Mouse (Mus musculus): Measurements from ENCODE around the gene Rho. TPM values are rescaled to one million over a fixed set of nuclear protein-coding genes. Genes with fewer than 3 reads are reported as not detected.

Gene Rho
- total and polyA plus RNA-seq, 3 experiments, result 0.11 TPM; not detected in 2

GRCm38 (mm10) chr6:115888296-115888695 is 43.3 kb upstream of the Rho start:
- no peaks in the 10 kb centered on the region for H3K9me3 ChIP-seq (replicated peaks; ENCODE audit: insufficient read depth, low read length)
- H3K9ac ChIP-seq (ENCODE audit: control insufficient read depth, low read depth, low read length, poor library complexity, severe bottlenecking), result no peak overlapping the region
- DNase-seq (ENCODE audit: low read depth, low spot score), result peak; percentile 79
- H3K27me3 ChIP-seq (ENCODE audit: control insufficient read depth in 1 of 2, insufficient read depth in 2 of 2, low read length in 2 of 2), result no peaks in the 10 kb centered on the region
- peaks cover 0 to 11% of the 10 kb centered on the region in 2 experiments; a peak in 2 of 4 replicates for H3K36me3 ChIP-seq (ENCODE audit: control insufficient read depth in 1 of 2, insufficient read depth in 2 of 2, low read length in 2 of 2)
- no peak overlapping the region for H3K27ac ChIP-seq (ENCODE audit: control insufficient read depth, low read depth, low read length)
- no peaks in the 10 kb centered on the region for H3K79me2 ChIP-seq (ENCODE audit: control insufficient read depth, insufficient read depth, low read length, poor library complexity)
- H3K4me3 ChIP-seq (ENCODE audit: control insufficient read depth in 1 of 2, insufficient read depth in 1 of 2, low read depth in 2 of 2, low read length in 2 of 2), result no peak overlapping the region
- peaks cover 0 to 9% of the 10 kb centered on the region in 2 experiments; a peak in 2 of 4 replicates for H3K4me1 ChIP-seq (ENCODE audit: control insufficient read depth in 1 of 2, insufficient read depth in 2 of 2, low read length in 2 of 2)
- TF ChIP-seq NRF1 (IDR thresholded peaks at IDR 0.05; ENCODE audit: insufficient read depth, low read depth, low read length, poor library complexity, severe bottlenecking) (no peak), NELFE (IDR thresholded peaks at IDR 0.05; ENCODE audit: low read depth, low read length) (no peak), ETS1 (IDR thresholded peaks at IDR 0.05; ENCODE audit: low read depth, low read length) (no peak), POLR2AphosphoS5 (IDR thresholded peaks at IDR 0.05; ENCODE audit: borderline replicate concordance, low read depth, low read length) (no peak), ZMIZ1 (IDR thresholded peaks at IDR 0.05; ENCODE audit: low read depth, low read length) (no peak), USF1 (IDR thresholded peaks at IDR 0.05; ENCODE audit: low read depth, low read length) (no peak), SMC3 (IDR thresholded peaks at IDR 0.05; ENCODE audit: low read depth, low read length) (peak; percentile 73), TBP (IDR thresholded peaks at IDR 0.05; ENCODE audit: low read depth, low read length) (no peak), ZKSCAN1 (IDR thresholded peaks at IDR 0.05; ENCODE audit: low read depth, low read length) (no peak), KAT2A (conservative IDR thresholded peaks at IDR 0.05; ENCODE audit: low read depth, low read length) (no peak), HCFC1 (IDR thresholded peaks at IDR 0.05; ENCODE audit: low read depth, low read length) (no peak), CHD1 (IDR thresholded peaks at IDR 0.05; ENCODE audit: low read depth, low read length) (no peak), ZNF384 (IDR thresholded peaks at IDR 0.05; ENCODE audit: low read depth, low read length) (no peak), MYB (IDR thresholded peaks at IDR 0.05; ENCODE audit: low read depth, low read length) (no peak), MXI1 (IDR thresholded peaks at IDR 0.05; ENCODE audit: low read depth, low read length) (no peak), GABPA (IDR thresholded peaks at IDR 0.05; ENCODE audit: low read depth, low read length) (no peak), TAL1 (IDR thresholded peaks at IDR 0.05; ENCODE audit: low read length) (no peak), CTCF (IDR thresholded peaks at IDR 0.05 in 2 of 3, conservative IDR thresholded peaks at IDR 0.05 in 1 of 3; ENCODE audit: control insufficient read depth in 1 of 3, insufficient read depth in 1 of 3, low read depth in 2 of 3, low read length in 3 of 3, poor library complexity in 1 of 3, severe bottlenecking in 1 of 3) (peak; percentile 74 to 88 (median 85)), TCF12 (IDR thresholded peaks at IDR 0.05; ENCODE audit: low read depth, low read length) (0 out of 2 replicates have a peak, but pooled peaks have one; percentile 10), MEF2A (IDR thresholded peaks at IDR 0.05; ENCODE audit: extremely low read depth, insufficient replicate concordance, low read depth, low read length, poor library complexity, severe bottlenecking) (no peak), USF2 (IDR thresholded peaks at IDR 0.05; ENCODE audit: borderline replicate concordance in 1 of 2, insufficient read depth in 1 of 2, low read depth in 1 of 2, low read length in 2 of 2) (no peak), EP300 (IDR thresholded peaks at IDR 0.05; ENCODE audit: low read depth in 1 of 2, low read length in 2 of 2) (no peak), BHLHE40 (IDR thresholded peaks at IDR 0.05; ENCODE audit: borderline replicate concordance, low read depth, low read length) (no peak), RCOR1 (IDR thresholded peaks at IDR 0.05; ENCODE audit: low read depth, low read length) (no peak), GATA1 (IDR thresholded peaks at IDR 0.05; ENCODE audit: low read depth, low read length) (no peak), JUND (IDR thresholded peaks at IDR 0.05; ENCODE audit: low read depth, low read length) (no peak), MAFK (IDR thresholded peaks at IDR 0.05; ENCODE audit: borderline replicate concordance, low read depth, low read length) (no peak), MYC (IDR thresholded peaks at IDR 0.05; ENCODE audit: low read depth, low read length) (peak; percentile 65), MAZ (IDR thresholded peaks at IDR 0.05; ENCODE audit: low read depth, low read length) (no peak), E2F4 (IDR thresholded peaks at IDR 0.05; ENCODE audit: borderline replicate concordance, low read depth, low read length) (no peak), MAX (IDR thresholded peaks at IDR 0.05; ENCODE audit: low read length) (peak; percentile 24; the same call in 1 of the 2 replicates), ELF1 (IDR thresholded peaks at IDR 0.05; ENCODE audit: low read depth, low read length) (no peak), POLR2AphosphoS2 (IDR thresholded peaks at IDR 0.05; ENCODE audit: low read length) (no peak), ZC3H11A (IDR thresholded peaks at IDR 0.05; ENCODE audit: low read depth, low read length) (peak; percentile 71), POLR2A (IDR thresholded peaks at IDR 0.05; ENCODE audit: control insufficient read depth in 1 of 2, insufficient read depth in 1 of 2, low read depth in 1 of 2, low read length in 2 of 2, poor library complexity in 1 of 2) (no peak), CHD2 (IDR thresholded peaks at IDR 0.05; ENCODE audit: low read length) (no peak), SIN3A (IDR thresholded peaks at IDR 0.05; ENCODE audit: low read length) (peak; percentile 22; the same call in 1 of the 2 replicates), RAD21 (IDR thresholded peaks at IDR 0.05; ENCODE audit: low read depth, low read length) (peak; percentile 90)
